In genomic region chr10:52023213-52024052, GRCm38 (mm10) we compare ENCODE assay signal across 11 mouse cellular contexts. TPM values are rescaled to one million over a fixed set of nuclear protein-coding genes. Genes with fewer than 3 reads are reported as not detected.
DNase-seq lines count a peak whose midpoint lies in the region; ATAC-seq and TF ChIP-seq lines count a peak whose summit lies in the region.
"Had no signal": no experiment of that assay in that cellular context is flagged by ENCODE, and none has a peak within 500 bp of the region (broad histone marks: within the 10 kb centered on the region; RNA-seq: fewer than 3 reads in every experiment).

No protein-coding gene starts in this region.

- WGBS in heart, embryonic 14.5 days, result 6% methylated on average over 17 of the region's 17 CpGs
- 2% methylated on average over 17 of the region's 17 CpGs for WGBS in forebrain, embryonic 10.5 days
- 7% methylated on average over 17 of the region's 17 CpGs for WGBS in intestine, postnatal 0 days
- WGBS in neural tube, embryonic 13.5 days, result 2% methylated on average over 17 of the region's 17 CpGs

- H3K27ac ChIP-seq in heart, embryonic 14.5 days (replicated peaks in 1 of 2; ENCODE audit: control insufficient read depth in 1 of 2, insufficient read depth in 1 of 2, low read depth in 2 of 2, low read length in 2 of 2), result no peak overlapping the region
- H3K27ac ChIP-seq in forebrain, embryonic 10.5 days, result no peak overlapping the region
- no peak overlapping the region for H3K27ac ChIP-seq in intestine, postnatal 0 days (ENCODE audit: low read depth, low read length)
- H3K27ac ChIP-seq in neural tube, embryonic 13.5 days (replicated peaks), result no peak overlapping the region

- H3K4me3 ChIP-seq in heart, embryonic 14.5 days (ENCODE audit: control insufficient read depth in 1 of 2, insufficient read depth in 1 of 2, low read depth in 1 of 2, low read length in 2 of 2), result peak overlapping the region in 1 of 2 experiments; percentile 51; a peak in 1 of 4 replicates
- H3K4me3 ChIP-seq in forebrain, embryonic 10.5 days, result peak overlapping the region; percentile 60
- peak overlapping the region; percentile 45 for H3K4me3 ChIP-seq in intestine, postnatal 0 days (ENCODE audit: low read depth, low read length)
- H3K4me3 ChIP-seq in neural tube, embryonic 13.5 days, result peak overlapping the region; percentile 50

- H3K4me1 ChIP-seq in heart, embryonic 14.5 days (ENCODE audit: control insufficient read depth in 2 of 2, insufficient read depth in 2 of 2, low read length in 2 of 2), result peaks cover 12 to 16% of the 10 kb centered on the region in 2 experiments
- H3K4me1 ChIP-seq in forebrain, embryonic 10.5 days, result peaks cover 32% of the 10 kb centered on the region
- H3K4me1 ChIP-seq in intestine, postnatal 0 days (replicated peaks; ENCODE audit: control insufficient read depth, insufficient read depth, low read length), result no peaks in the 10 kb centered on the region
- H3K4me1 ChIP-seq in neural tube, embryonic 13.5 days (replicated peaks), result peaks cover 32% of the 10 kb centered on the region

- H3K9me3 ChIP-seq in heart, embryonic 14.5 days (ENCODE audit: control insufficient read depth, low read length), result no peaks in the 10 kb centered on the region
- H3K9me3 ChIP-seq in forebrain, embryonic 10.5 days, result no peaks in the 10 kb centered on the region
- H3K9me3 ChIP-seq in intestine, postnatal 0 days (ENCODE audit: control insufficient read depth), result no peaks in the 10 kb centered on the region
- H3K9me3 ChIP-seq in neural tube, embryonic 13.5 days, result no peaks in the 10 kb centered on the region

- no peak for ATAC-seq in heart, embryonic 14.5 days (ENCODE audit: insufficient number of reproducible peaks, insufficient read depth, low FRiP score, low read depth)
- ATAC-seq in intestine, postnatal 0 days, result no peak
- no peak for ATAC-seq in neural tube, embryonic 13.5 days (ENCODE audit: low read depth)
- no peak for ATAC-seq in monocyte, adult 5-6 weeks (replicated peaks; ENCODE audit: insufficient number of reproducible peaks, low FRiP score, low TSS enrichment, poor library complexity, severe bottlenecking)

- H3K36me3 ChIP-seq in heart, embryonic 14.5 days (ENCODE audit: control insufficient read depth, insufficient read depth, low read length), result no peaks in the 10 kb centered on the region
- no peaks in the 10 kb centered on the region for H3K36me3 ChIP-seq in forebrain, embryonic 10.5 days (replicated peaks)
- H3K36me3 ChIP-seq in intestine, postnatal 0 days (ENCODE audit: control insufficient read depth, insufficient read depth), result no peaks in the 10 kb centered on the region
- no peaks in the 10 kb centered on the region for H3K36me3 ChIP-seq in neural tube, embryonic 13.5 days

- peak overlapping the region; percentile 92 for H3K4me2 ChIP-seq in heart, embryonic 14.5 days (ENCODE audit: low read length)
- H3K4me2 ChIP-seq in intestine, postnatal 0 days (replicated peaks; ENCODE audit: low read depth), result peak overlapping the region; percentile 79
- H3K4me2 ChIP-seq in neural tube, embryonic 13.5 days, result peak overlapping the region; percentile 95

- DNase-seq in heart, postnatal 4 days, result no peak
- peak; percentile 41 for DNase-seq in forebrain, embryonic 10.5 days (ENCODE audit: extremely low spot score, low spot score)
- no peak for DNase-seq in testis, postnatal 14 days (ENCODE audit: low spot score)
- no peak for DNase-seq in c-Kit-positive CD71-positive TER-119-positive erythroid progenitor cells, embryonic 14.5 days (ENCODE audit: low spot score)

- H3K27me3 ChIP-seq in heart, embryonic 14.5 days (ENCODE audit: control insufficient read depth, insufficient read depth, low read length), result peaks cover 88% of the 10 kb centered on the region
- H3K27me3 ChIP-seq in forebrain, embryonic 10.5 days (ENCODE audit: poor library complexity, severe bottlenecking), result peaks cover 100% of the 10 kb centered on the region
- H3K27me3 ChIP-seq in intestine, postnatal 0 days (replicated peaks; ENCODE audit: control insufficient read depth, insufficient read depth, low read length), result peaks cover 88% of the 10 kb centered on the region
- peaks cover 97% of the 10 kb centered on the region for H3K27me3 ChIP-seq in neural tube, embryonic 13.5 days
- H3K27me3 ChIP-seq: CH12.LX had no signal

- TF ChIP-seq CTCF in intestine, postnatal 0 days (IDR thresholded peaks at IDR 0.05; ENCODE audit: low read depth), result no peak

- H3K9ac ChIP-seq in heart, embryonic 14.5 days (ENCODE audit: low read length), result no peak overlapping the region
- H3K9ac ChIP-seq in intestine, postnatal 0 days (ENCODE audit: low read depth, low read length), result no peak overlapping the region
- H3K9ac ChIP-seq in neural tube, embryonic 13.5 days, result no peak overlapping the region

RNA-seq across cellular contexts. Expression of gene Vgll2, which starts 1.1 kb away (rescaled TPM):
- polyA plus RNA-seq in heart, embryonic 14.5 days (2014; fragmentation: Nextera tagmentation; extraction: Ambion mirVana), result not detected in 2 replicates
- total RNA-seq in heart, postnatal 4 days (2021), result not detected
- 0.68 and 1.6 TPM in 2 replicates for polyA plus RNA-seq in forebrain, embryonic 10.5 days (2016; fragmentation: Nextera tagmentation; extraction: Ambion mirVana)
- not detected in 2 replicates for polyA plus RNA-seq in intestine, postnatal 0 days (2015; fragmentation: Nextera tagmentation; extraction: Ambion mirVana)
- polyA plus RNA-seq in neural tube, embryonic 13.5 days (2015; fragmentation: Nextera tagmentation; extraction: Ambion mirVana), result 1.8 and 4.7 TPM in 2 replicates
- not detected in 3 replicates for total RNA-seq in monocyte, adult 5-6 weeks (2017)
- total RNA-seq: CH12.LX; left cerebral cortex, postnatal 4 days had no signal
- polyA plus RNA-seq: small intestine, adult 2 months had no signal
